Mouse (Mus musculus): ENCODE data around the gene Cbln4. TPM values are rescaled to one million over a fixed set of nuclear protein-coding genes. Genes with fewer than 3 reads are reported as not detected.

Cbln4 gene
- polyA plus RNA-seq, 1 experiment from 2014 or later: 10.8 TPM

- no peaks in the 10 kb centered on the region for H3K9me3 ChIP-seq
- no peak overlapping the region for H3K27ac ChIP-seq (replicated peaks)
- no peak overlapping the region for H3K9ac ChIP-seq (replicated peaks)
- H3K4me2 ChIP-seq (replicated peaks): no peak overlapping the region
- ATAC-seq (replicated peaks): no peak
- no peaks in the 10 kb centered on the region for H3K36me3 ChIP-seq
- H3K4me3 ChIP-seq: no peak overlapping the region
- WGBS: 27% methylated on average over 12 of the region's 12 CpGs
- H3K27me3 ChIP-seq: no peaks in the 10 kb centered on the region
- H3K4me1 ChIP-seq: 0 out of 2 replicates have a peak, but pooled peaks cover 4% of the 10 kb centered on the region
Observed at GRCm38 (mm10) chr2:172025459-172026130, 17.7 kb downstream of the Cbln4 start.

- 98% methylated on average over 10 of the region's 10 CpGs for WGBS
- H3K4me3 ChIP-seq: no peak overlapping the region
- peaks cover 26% of the 10 kb centered on the region for H3K4me1 ChIP-seq
- H3K4me2 ChIP-seq (replicated peaks): no peak overlapping the region
- H3K27me3 ChIP-seq: no peaks in the 10 kb centered on the region
- H3K9ac ChIP-seq (replicated peaks): no peak overlapping the region
- no peak overlapping the region for H3K27ac ChIP-seq (replicated peaks)
- ATAC-seq (replicated peaks): no peak
- no peaks in the 10 kb centered on the region for H3K9me3 ChIP-seq
- no peaks in the 10 kb centered on the region for H3K36me3 ChIP-seq
Observed at GRCm38 (mm10) chr2:172006726-172007125, 36.5 kb downstream of the Cbln4 start.

- Histone ChIP-seq H3K4me3 (no peak overlapping the region), H3K4me2 (replicated peaks) (no peak overlapping the region), H3K27me3 (no peaks in the 10 kb centered on the region), H3K9me3 (no peaks in the 10 kb centered on the region), H3K4me1 (peaks cover 26% of the 10 kb centered on the region), H3K36me3 (no peaks in the 10 kb centered on the region), H3K27ac (replicated peaks) (no peak overlapping the region), H3K9ac (replicated peaks) (no peak overlapping the region)
- 19% methylated on average over 7 of the region's 7 CpGs for WGBS
- peak; percentile 81 for ATAC-seq (replicated peaks)
Observed at GRCm38 (mm10) chr2:172005970-172006369, 37.3 kb downstream of the Cbln4 start.

- Histone ChIP-seq H3K4me3 (no peak overlapping the region), H3K27ac (replicated peaks) (no peak overlapping the region; the same call in 1 of the 2 replicates), H3K9ac (replicated peaks) (no peak overlapping the region), H3K27me3 (no peaks in the 10 kb centered on the region), H3K4me2 (replicated peaks) (no peak overlapping the region), H3K9me3 (no peaks in the 10 kb centered on the region), H3K4me1 (peaks cover 26% of the 10 kb centered on the region), H3K36me3 (no peaks in the 10 kb centered on the region)
- 59% methylated on average over 21 of the region's 21 CpGs for WGBS
- no peak for ATAC-seq (replicated peaks)
Observed at GRCm38 (mm10) chr2:172004029-172004984, 39.0 kb downstream of the Cbln4 start.

GRCm38 (mm10) chr2:171996979-171997686 lies 46.1 kb downstream of the Cbln4 start:
- no peak overlapping the region for H3K9ac ChIP-seq (replicated peaks)
- 69% methylated on average over 6 of the region's 6 CpGs for WGBS
- peak; percentile 57; the same call in 1 of the 2 replicates for ATAC-seq (replicated peaks)
- H3K4me3 ChIP-seq: no peak overlapping the region
- no peaks in the 10 kb centered on the region for H3K9me3 ChIP-seq
- H3K36me3 ChIP-seq: no peaks in the 10 kb centered on the region
- no peak overlapping the region for H3K27ac ChIP-seq (replicated peaks)
- no peak overlapping the region for H3K4me2 ChIP-seq (replicated peaks)
- H3K27me3 ChIP-seq: no peaks in the 10 kb centered on the region
- H3K4me1 ChIP-seq: 0 out of 2 replicates have a peak, but pooled peaks cover 2% of the 10 kb centered on the region

GRCm38 (mm10) chr2:171994861-171995260 lies 48.4 kb downstream of the Cbln4 start:
- WGBS: 69% methylated on average over 6 of the region's 6 CpGs

GRCm38 (mm10) chr2:171994240-171994639 lies 49.0 kb downstream of the Cbln4 start:
- Histone ChIP-seq H3K4me1 (0 out of 2 replicates have a peak, but pooled peaks cover 2% of the 10 kb centered on the region), H3K27ac (replicated peaks) (no peak overlapping the region), H3K4me2 (replicated peaks) (no peak overlapping the region), H3K27me3 (no peaks in the 10 kb centered on the region), H3K9ac (replicated peaks) (no peak overlapping the region), H3K4me3 (no peak overlapping the region), H3K9me3 (no peaks in the 10 kb centered on the region), H3K36me3 (no peaks in the 10 kb centered on the region)
- ATAC-seq (replicated peaks): no peak
- whole genome bisulfite sequencing: 57% methylated on average over 5 of the region's 5 CpGs

More at GRCm38 (mm10) chr2:171994861-171995260, 48.4 kb downstream of the Cbln4 start:
- H3K9ac ChIP-seq (replicated peaks): no peak overlapping the region
- H3K4me1 ChIP-seq: 0 out of 2 replicates have a peak, but pooled peaks cover 2% of the 10 kb centered on the region
- ATAC-seq (replicated peaks): no peak
- H3K27me3 ChIP-seq: no peaks in the 10 kb centered on the region
- H3K36me3 ChIP-seq: no peaks in the 10 kb centered on the region
- H3K4me3 ChIP-seq: no peak overlapping the region
- no peak overlapping the region for H3K27ac ChIP-seq (replicated peaks)
- H3K9me3 ChIP-seq: no peaks in the 10 kb centered on the region
- H3K4me2 ChIP-seq (replicated peaks): no peak overlapping the region

GRCm38 (mm10) chr2:171986686-171987085 lies 56.6 kb downstream of the Cbln4 start:
- peaks cover 6% of the 10 kb centered on the region for H3K4me1 ChIP-seq
- 26% methylated on average over 6 of the region's 6 CpGs for WGBS
- H3K9me3 ChIP-seq: no peaks in the 10 kb centered on the region
- H3K4me3 ChIP-seq: no peak overlapping the region
- no peaks in the 10 kb centered on the region for H3K27me3 ChIP-seq
- no peaks in the 10 kb centered on the region for H3K36me3 ChIP-seq
- H3K4me2 ChIP-seq (replicated peaks): no peak overlapping the region
- H3K27ac ChIP-seq (replicated peaks): no peak overlapping the region
- no peak overlapping the region for H3K9ac ChIP-seq (replicated peaks)
- no peak for ATAC-seq (replicated peaks)

Other genes with a start within 250 kb of the Cbln4 start
- 0.18 and 0.24 TPM in 2 replicates for gene Mc3r, start 205.0 kb upstream of the Cbln4 start, polyA plus RNA-seq (2015; fragmentation: Nextera tagmentation; extraction: Ambion mirVana)

Data from forebrain, embryonic 15.5 days (tissue).